Mouse (Mus musculus): ENCODE measurements around the gene Patj. TPM values are rescaled to one million over a fixed set of nuclear protein-coding genes. Genes with fewer than 3 reads are reported as not detected.
A peak's percentile ranks its signal among the peaks of the same experiment; 100 is the strongest.
"Not testable (repeated sequence)": the region's sequence is repeated elsewhere in the genome, so short reads cannot be mapped to it uniquely, and the experiment has no call there.

Patj gene
- total RNA-seq, 4 experiments from 2014 or later: 11.1 to 18.5 (median 13.2) TPM

- no peak for DNase-seq (ENCODE audit: low spot score)
Measured at GRCm38 (mm10) chr4:98656759-98657158, 261.2 kb downstream of the Patj start.

DNA sequence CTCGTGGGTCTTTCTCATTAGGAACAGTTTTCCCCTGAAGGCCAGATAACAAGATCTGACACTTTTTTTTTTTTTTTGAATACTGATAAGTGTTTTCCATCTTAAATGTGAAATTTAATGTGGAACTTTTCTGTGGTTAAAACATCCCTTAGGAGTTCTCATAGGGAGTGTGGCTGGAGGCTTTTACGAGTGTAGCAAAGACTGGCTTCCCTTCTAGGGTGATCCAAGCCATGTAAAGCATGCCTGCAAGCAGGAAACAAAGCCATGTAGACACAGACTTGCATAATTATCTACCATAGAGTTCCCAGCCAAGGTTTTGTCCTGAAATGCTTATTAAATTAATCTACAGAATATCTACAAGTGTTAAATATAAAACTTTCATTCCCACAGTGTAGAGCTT is 263.4 kb downstream of the Patj start:
- no peak for DNase-seq (ENCODE audit: low spot score)

DNA sequence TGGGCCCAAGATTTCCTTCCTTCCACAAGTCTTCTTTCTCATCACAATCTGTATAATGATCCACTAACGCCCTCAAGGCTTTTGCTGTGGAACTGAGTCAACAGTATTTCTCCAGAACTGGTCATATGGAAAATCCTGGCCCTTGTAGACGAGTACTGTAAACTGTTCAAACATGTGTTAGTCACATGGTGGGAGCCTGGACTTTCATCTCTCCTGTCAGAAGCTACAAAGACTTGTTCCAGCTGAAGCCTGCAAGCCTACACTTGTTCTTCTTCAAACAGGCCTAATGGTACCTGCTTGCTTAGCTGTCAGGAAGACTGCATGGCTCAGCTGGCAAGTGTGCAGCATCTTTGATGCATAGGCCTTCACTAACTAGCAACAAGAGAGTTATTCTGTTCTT is 264.9 kb downstream of the Patj start:
- DNase-seq (ENCODE audit: low spot score): no peak

- no peak for DNase-seq (ENCODE audit: low spot score)
Measured at GRCm38 (mm10) chr4:98665884-98666283, 270.3 kb downstream of the Patj start.

DNA sequence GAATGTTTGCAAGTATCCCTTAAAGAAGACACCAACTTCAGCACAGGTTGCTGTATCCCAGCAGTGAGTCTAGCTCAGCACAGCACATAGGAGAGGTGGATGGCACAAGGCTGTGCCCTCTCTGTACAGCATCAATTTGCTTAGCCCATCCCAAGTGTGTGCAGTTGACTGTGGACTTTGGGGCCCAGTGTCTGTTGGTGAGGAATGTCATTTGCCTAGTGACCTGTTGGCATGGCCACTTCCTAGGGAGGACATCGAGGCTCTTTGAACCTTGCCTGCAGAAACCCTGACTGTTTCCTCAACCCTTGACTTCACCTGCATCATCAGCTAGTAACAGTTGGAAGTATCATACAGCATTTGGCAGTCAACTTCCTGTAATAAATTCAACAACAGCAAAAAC is 270.9 kb downstream of the Patj start:
- no peak for DNase-seq (ENCODE audit: low spot score)

DNA sequence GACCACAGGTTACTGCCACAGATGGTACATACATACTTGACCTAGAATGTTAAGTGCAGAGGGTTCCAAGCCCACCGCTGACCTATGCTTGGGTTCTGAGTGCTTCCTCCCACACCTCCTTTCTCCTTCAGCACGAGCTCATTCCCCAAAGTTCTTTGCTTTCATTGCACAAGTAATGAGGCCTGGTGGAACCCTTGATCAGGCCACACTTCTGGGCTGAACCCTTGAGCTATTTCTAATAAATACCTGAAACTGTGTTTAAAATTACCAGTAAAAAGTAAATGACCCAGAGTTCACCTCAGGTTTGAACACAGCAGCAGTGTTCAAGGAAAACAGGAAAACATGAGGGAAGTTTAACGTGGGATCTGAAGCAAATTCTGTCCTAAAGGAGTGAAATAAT is 271.4 kb downstream of the Patj start:
- DNase-seq (ENCODE audit: low spot score): no peak

DNA sequence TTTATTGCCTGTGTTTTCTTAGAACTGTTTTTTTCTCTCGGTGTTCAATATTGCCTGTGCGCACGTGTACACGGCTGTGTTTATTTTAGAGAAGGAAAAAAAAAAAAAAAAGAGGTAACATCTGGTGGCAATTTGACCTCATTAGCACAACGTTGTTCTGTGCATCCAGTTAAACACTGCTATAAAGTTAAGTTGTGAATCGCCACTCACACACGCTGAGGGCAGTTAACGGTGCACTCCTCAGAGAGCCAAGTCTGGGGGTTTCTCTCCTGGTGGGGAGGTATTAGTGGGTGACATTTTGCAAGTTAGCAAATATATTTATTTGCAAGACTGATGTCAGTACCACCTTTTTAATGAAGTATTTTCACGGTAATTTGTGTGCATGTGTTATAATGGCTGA is 281.9 kb downstream of the Patj start:
- DNase-seq (ENCODE audit: low spot score): no peak

DNA sequence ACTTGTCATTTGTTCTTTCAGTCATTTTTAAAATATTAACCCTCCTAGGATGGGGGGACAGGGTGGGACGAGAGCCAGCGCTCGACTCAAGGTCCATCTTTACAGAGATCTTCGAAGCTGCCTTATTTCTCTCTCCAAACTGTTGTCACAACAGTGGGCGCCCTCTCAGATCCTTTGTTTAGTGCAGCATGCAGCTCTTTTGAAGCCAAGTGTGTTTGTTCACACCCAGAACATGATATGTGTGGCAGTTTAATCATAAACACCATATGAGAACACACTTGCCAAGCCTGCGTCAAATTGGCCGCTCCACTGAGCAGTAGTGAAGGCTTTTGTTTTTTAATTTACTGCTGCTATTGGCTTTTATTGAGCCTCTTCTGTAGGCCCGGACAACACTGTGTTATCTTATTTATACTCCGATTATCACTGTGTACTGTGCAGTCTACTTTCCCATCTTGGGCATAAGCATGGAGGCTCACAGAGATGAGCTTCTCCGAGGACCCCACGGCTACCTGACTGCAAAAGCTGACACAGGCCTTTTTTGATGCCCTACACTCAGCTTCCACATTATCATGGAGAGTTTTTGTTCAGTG is 291.2 kb downstream of the Patj start:
- DNase-seq (ENCODE audit: low spot score): no peak

- DNase-seq (ENCODE audit: low spot score): no peak
Measured at GRCm38 (mm10) chr4:98688116-98688515, 292.5 kb downstream of the Patj start.

DNA sequence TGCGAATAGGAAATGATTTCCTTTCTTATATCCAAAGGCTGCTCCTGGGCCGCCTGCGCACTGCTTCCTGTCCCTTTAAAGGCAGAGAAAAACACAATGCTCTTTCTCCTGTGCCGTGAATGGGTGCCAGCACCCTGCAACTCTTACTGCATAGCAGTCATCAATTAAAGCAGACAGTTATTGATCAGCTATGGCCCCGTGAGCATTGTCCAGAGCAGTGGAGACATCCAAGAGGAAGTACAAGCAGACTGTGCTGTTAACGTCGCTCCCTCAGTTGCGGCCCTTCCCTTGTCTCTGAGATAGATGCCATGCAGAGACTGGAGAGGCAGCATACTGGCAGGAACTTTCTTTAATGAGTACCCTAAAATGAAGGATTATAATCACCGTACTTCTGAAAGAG is 292.9 kb downstream of the Patj start:
- DNase-seq (ENCODE audit: low spot score): no peak

GRCm38 (mm10) chr4:98689988-98690387 is 294.4 kb downstream of the Patj start:
- no peak for DNase-seq (ENCODE audit: low spot score)

GRCm38 (mm10) chr4:98693465-98694185 is 298.0 kb downstream of the Patj start:
- DNase-seq (ENCODE audit: low spot score): no peak

DNA sequence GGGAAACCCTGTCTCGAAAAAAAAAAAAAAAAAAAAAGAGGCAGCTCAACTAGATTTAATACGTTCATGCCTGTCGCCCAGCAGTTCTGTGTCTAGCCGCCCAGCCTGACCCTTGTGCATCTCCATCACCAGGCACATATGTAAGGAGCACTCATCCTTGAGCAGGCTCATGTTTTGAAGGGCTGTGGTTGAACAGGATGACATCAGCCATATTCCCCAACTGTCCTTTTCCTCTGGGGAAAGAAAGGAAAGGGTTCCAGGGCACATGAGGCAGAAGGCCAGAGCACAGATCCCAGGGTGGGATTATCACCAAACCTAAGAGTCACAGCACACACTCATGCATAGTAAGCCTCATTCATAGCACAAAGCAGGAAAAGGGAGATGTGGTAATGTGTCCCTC is 302.3 kb downstream of the Patj start:
- no peak for DNase-seq (ENCODE audit: low spot score)

GRCm38 (mm10) chr4:98698921-98699320 is 303.3 kb downstream of the Patj start:
- no peak for DNase-seq (ENCODE audit: low spot score)

GRCm38 (mm10) chr4:98700156-98700555 is 304.6 kb downstream of the Patj start:
- DNase-seq (ENCODE audit: low spot score): no peak

GRCm38 (mm10) chr4:98702201-98702894 is 306.8 kb downstream of the Patj start:
- peak; percentile 60 for DNase-seq (ENCODE audit: low spot score)

GRCm38 (mm10) chr4:98710891-98711290 is 315.3 kb downstream of the Patj start:
- DNase-seq (ENCODE audit: low spot score): no peak

- DNase-seq (ENCODE audit: low spot score): no peak
Measured at GRCm38 (mm10) chr4:98717735-98718546, 322.4 kb downstream of the Patj start.

GRCm38 (mm10) chr4:98718547-98718917 is 322.9 kb downstream of the Patj start:
- no peak for DNase-seq (ENCODE audit: low spot score)

GRCm38 (mm10) chr4:98722454-98722853 is 326.9 kb downstream of the Patj start:
- no peak for DNase-seq (ENCODE audit: low spot score)

DNA sequence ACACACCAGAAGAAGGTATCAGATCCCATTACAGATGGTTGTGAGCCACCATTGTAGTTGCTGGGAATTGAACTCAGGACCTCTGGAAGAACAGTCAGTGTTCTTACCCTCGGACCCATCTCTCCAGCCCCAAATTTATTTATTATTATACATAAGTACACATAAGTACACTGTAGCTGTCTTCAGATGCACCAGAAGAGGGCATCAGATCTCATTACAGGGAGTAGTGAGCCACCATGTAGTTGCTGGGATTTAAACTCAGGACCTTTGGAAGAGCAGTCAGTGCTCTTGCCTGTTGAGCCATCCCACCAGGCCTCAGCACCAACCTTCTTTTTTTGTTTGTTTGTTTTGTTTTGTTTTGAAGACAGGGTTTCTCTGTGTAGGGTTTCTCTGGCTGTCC is 329.1 kb downstream of the Patj start:
- not testable (repeated sequence) for DNase-seq (ENCODE audit: low spot score)

GRCm38 (mm10) chr4:98725439-98725838 is 329.9 kb downstream of the Patj start:
- DNase-seq (ENCODE audit: low spot score): no peak
